Comparison of ENCODE assay signal across 10 mouse cellular contexts in the genomic region with DNA sequence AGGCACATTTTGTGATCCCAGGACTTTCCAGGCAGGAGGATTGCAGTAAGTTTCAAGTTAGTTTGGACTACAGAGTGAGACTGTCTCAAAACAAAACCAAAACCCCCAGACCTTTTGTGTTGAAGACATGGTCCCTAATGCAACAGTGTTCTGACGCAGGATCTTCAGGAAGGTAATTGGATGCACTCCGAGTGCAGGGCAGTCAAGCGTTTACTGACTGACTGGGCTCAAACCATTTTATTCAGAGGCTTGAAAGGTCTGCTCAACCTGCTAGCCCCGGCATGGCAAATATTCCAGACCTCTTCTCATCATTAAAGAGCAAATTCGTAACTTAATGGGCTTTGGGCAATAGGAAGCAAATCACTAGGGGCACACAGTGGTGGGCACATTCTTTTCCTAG. TPM values are rescaled to one million over a fixed set of nuclear protein-coding genes. Genes with fewer than 3 reads are reported as not detected.
DNase-seq lines count a peak whose midpoint lies in the region; ATAC-seq lines count a peak whose summit lies in the region.
"Had no signal": no experiment of that assay in that cellular context is flagged by ENCODE, and none has a peak within 500 bp of the region (broad histone marks: within the 10 kb centered on the region; RNA-seq: fewer than 3 reads in every experiment).

No protein-coding gene starts in this region.

- H3K27me3 ChIP-seq in heart, embryonic 11.5 days (ENCODE audit: control insufficient read depth, insufficient read depth, low read length) = no peaks in the 10 kb centered on the region
- H3K27me3 ChIP-seq in lung, embryonic 15.5 days = no peaks in the 10 kb centered on the region
- H3K27me3 ChIP-seq in kidney, embryonic 15.5 days = no peaks in the 10 kb centered on the region
- no peaks in the 10 kb centered on the region for H3K27me3 ChIP-seq in neural tube, embryonic 15.5 days (replicated peaks)
- H3K27me3 ChIP-seq: neural tube, embryonic 12.5 days had no signal

- no peak for ATAC-seq in heart, embryonic 11.5 days (replicated peaks; ENCODE audit: insufficient number of reproducible peaks, low FRiP score, low TSS enrichment)
- no peak for ATAC-seq in lung, embryonic 15.5 days (ENCODE audit: borderline replicate concordance, extremely low read depth, low FRiP score, low TSS enrichment)
- ATAC-seq in kidney, embryonic 15.5 days (replicated peaks; ENCODE audit: low FRiP score) = no peak
- no peak for ATAC-seq in neural tube, embryonic 15.5 days (ENCODE audit: low FRiP score)
- ATAC-seq: activated CD4-positive, CD25-positive, alpha-beta regulatory T cell, adult 4 months had no signal

- 86% methylated on average over 5 of the region's 5 CpGs for WGBS in heart, embryonic 11.5 days (ENCODE audit: insufficient replicate concordance)
- 72% methylated on average over 5 of the region's 5 CpGs for WGBS in lung, embryonic 15.5 days
- 43% methylated on average over 5 of the region's 5 CpGs for WGBS in kidney, embryonic 15.5 days
- WGBS in neural tube, embryonic 15.5 days = 66% methylated on average over 5 of the region's 5 CpGs

- H3K9ac ChIP-seq in heart, embryonic 11.5 days (ENCODE audit: low read depth, low read length) = no peak overlapping the region
- no peak overlapping the region for H3K9ac ChIP-seq in lung, embryonic 15.5 days
- H3K9ac ChIP-seq in kidney, embryonic 15.5 days = no peak overlapping the region
- H3K9ac ChIP-seq in neural tube, embryonic 15.5 days (replicated peaks) = no peak overlapping the region
- H3K9ac ChIP-seq: neural tube, embryonic 12.5 days had no signal

- H3K4me2 ChIP-seq in heart, embryonic 11.5 days = no peak overlapping the region
- no peak overlapping the region for H3K4me2 ChIP-seq in lung, embryonic 15.5 days
- no peak overlapping the region for H3K4me2 ChIP-seq in kidney, embryonic 15.5 days
- no peak overlapping the region for H3K4me2 ChIP-seq in neural tube, embryonic 15.5 days
- H3K4me2 ChIP-seq: neural tube, embryonic 12.5 days had no signal

- H3K27ac ChIP-seq in heart, embryonic 11.5 days (ENCODE audit: low read depth, low read length) = peak overlapping the region; percentile 87; the same call in 1 of the 2 replicates
- peak overlapping the region; percentile 95 for H3K27ac ChIP-seq in lung, embryonic 15.5 days
- peak overlapping the region; percentile 91 for H3K27ac ChIP-seq in kidney, embryonic 15.5 days
- no peak overlapping the region for H3K27ac ChIP-seq in neural tube, embryonic 15.5 days (replicated peaks)
- H3K27ac ChIP-seq: neural tube, embryonic 12.5 days had no signal

- DNase-seq in heart, adult 8-10 months (ENCODE audit: low spot score) = no peak
- no peak for DNase-seq in lung, postnatal 25 days (ENCODE audit: low spot score)
- peak; percentile 49 to 64 for DNase-seq in cerebellum, postnatal 14 days
- DNase-seq: gastrocnemius, postnatal 25 days had no signal

- no peaks in the 10 kb centered on the region for H3K36me3 ChIP-seq in heart, embryonic 11.5 days (ENCODE audit: control insufficient read depth, insufficient read depth, low read length)
- peaks cover 13% of the 10 kb centered on the region for H3K36me3 ChIP-seq in lung, embryonic 15.5 days
- peaks cover 25% of the 10 kb centered on the region for H3K36me3 ChIP-seq in kidney, embryonic 15.5 days
- peaks cover 7% of the 10 kb centered on the region; the same call in 1 of the 2 replicates for H3K36me3 ChIP-seq in neural tube, embryonic 15.5 days

- H3K4me1 ChIP-seq in heart, embryonic 11.5 days (ENCODE audit: control insufficient read depth, insufficient read depth, low read length) = peaks cover 72% of the 10 kb centered on the region
- peaks cover 75% of the 10 kb centered on the region for H3K4me1 ChIP-seq in lung, embryonic 15.5 days
- peaks cover 75% of the 10 kb centered on the region for H3K4me1 ChIP-seq in kidney, embryonic 15.5 days
- H3K4me1 ChIP-seq in neural tube, embryonic 15.5 days = peaks cover 60% of the 10 kb centered on the region

- H3K4me3 ChIP-seq in heart, embryonic 11.5 days (ENCODE audit: low read depth, low read length) = no peak overlapping the region
- H3K4me3 ChIP-seq in lung, embryonic 15.5 days = no peak overlapping the region
- no peak overlapping the region for H3K4me3 ChIP-seq in kidney, embryonic 15.5 days (replicated peaks)
- no peak overlapping the region for H3K4me3 ChIP-seq in neural tube, embryonic 15.5 days (replicated peaks)
- H3K4me3 ChIP-seq: neural tube, embryonic 12.5 days had no signal

- no peaks in the 10 kb centered on the region for H3K9me3 ChIP-seq in heart, embryonic 11.5 days (replicated peaks; ENCODE audit: control insufficient read depth, low read length)
- H3K9me3 ChIP-seq in lung, embryonic 15.5 days = no peaks in the 10 kb centered on the region
- no peaks in the 10 kb centered on the region for H3K9me3 ChIP-seq in kidney, embryonic 15.5 days (replicated peaks)
- no peaks in the 10 kb centered on the region for H3K9me3 ChIP-seq in neural tube, embryonic 15.5 days (replicated peaks)

RNA-seq across cellular contexts. Expression of a gene that starts 12.8 kb away (rescaled TPM):
- 69.8 and 73.1 TPM in 2 replicates for polyA plus RNA-seq in heart, embryonic 11.5 days (2014; fragmentation: Nextera tagmentation; extraction: Ambion mirVana)
- 10 to 100 TPM; 46.9 to 66.6 (median 51.4) TPM for total RNA-seq in heart, adult 8-10 months (2022)
- polyA plus RNA-seq in lung, embryonic 15.5 days (2015; fragmentation: Nextera tagmentation; extraction: Ambion mirVana) = 101 and 107 TPM in 2 replicates
- polyA plus RNA-seq in kidney, embryonic 15.5 days (2015; fragmentation: Nextera tagmentation; extraction: Ambion mirVana) = 99.5 and 106 TPM in 2 replicates
- 119 and 125 TPM in 2 replicates for polyA plus RNA-seq in neural tube, embryonic 15.5 days (2015; fragmentation: Nextera tagmentation; extraction: Ambion mirVana)

RNA-seq across cellular contexts. Expression of a gene that starts 29.1 kb away (rescaled TPM):
- polyA plus RNA-seq in heart, embryonic 11.5 days (2014; fragmentation: Nextera tagmentation; extraction: Ambion mirVana) = 81.0 and 88.3 TPM in 2 replicates
- total RNA-seq in heart, adult 8-10 months (2022) = 1 to 10 TPM in 2 of 4 experiments, under 1 TPM in 2; 0.65 to 1.4 (median 0.91) TPM
- 92.1 and 94.7 TPM in 2 replicates for polyA plus RNA-seq in lung, embryonic 15.5 days (2015; fragmentation: Nextera tagmentation; extraction: Ambion mirVana)
- polyA plus RNA-seq in kidney, embryonic 15.5 days (2015; fragmentation: Nextera tagmentation; extraction: Ambion mirVana) = 88.5 and 98.2 TPM in 2 replicates
- 11.1 and 26.9 TPM in 2 replicates for polyA plus RNA-seq in neural tube, embryonic 15.5 days (2015; fragmentation: Nextera tagmentation; extraction: Ambion mirVana)

Comparison
In these comparisons a context has a peak if more than half of its experiments do, and no peak if none do; other contexts are left out.
1. DNase-seq: peak in cerebellum, postnatal 14 days (2 of 2); none in heart, adult 8-10 months (single experiment) and lung, postnatal 25 days (single experiment).